Comparison of ENCODE assay signal across 9 mouse cellular contexts in genomic region chr6:85253994-85254541, GRCm38 (mm10).
DNase-seq lines count a peak whose midpoint lies in the region; ATAC-seq lines count a peak whose summit lies in the region.
"Had no signal": no experiment of that assay in that cellular context is flagged by ENCODE, and none has a peak within 500 bp of the region (broad histone marks: within the 10 kb centered on the region; RNA-seq: fewer than 3 reads in every experiment).

No protein-coding gene starts in this region.

- H3K4me1 ChIP-seq in limb, embryonic 11.5 days (ENCODE audit: control insufficient read depth, insufficient read depth, low read length) = peaks cover 5% of the 10 kb centered on the region
- H3K4me1 ChIP-seq in forebrain, embryonic 16.5 days (replicated peaks; ENCODE audit: control insufficient read depth, insufficient read depth, low read length) = peaks cover 9% of the 10 kb centered on the region

- 0 out of 2 replicates have a peak, but pooled peaks have one; percentile 32 for ATAC-seq in limb, embryonic 11.5 days (ENCODE audit: insufficient number of reproducible peaks, low FRiP score, low TSS enrichment, low read depth)
- no peak for ATAC-seq in megakaryocyte, adult 5-6 weeks (ENCODE audit: poor library complexity, severe bottlenecking)
- ATAC-seq in forebrain, embryonic 16.5 days = no peak

- intact Hi-C loops in heart, postnatal 14 days (cut with DNase I) = no loop called here

- no peaks in the 10 kb centered on the region for H3K36me3 ChIP-seq in limb, embryonic 11.5 days (ENCODE audit: control insufficient read depth, insufficient read depth, low read length)
- no peaks in the 10 kb centered on the region for H3K36me3 ChIP-seq in forebrain, embryonic 16.5 days (ENCODE audit: control insufficient read depth, insufficient read depth)

- DNase-seq in ovary, adult 18-20 months (ENCODE audit: low spot score) = peak; percentile 78
- no peak for DNase-seq in ovary, postnatal 14 days (ENCODE audit: low spot score)
- DNase-seq in heart, postnatal 14 days = peak; percentile 26 to 42
- DNase-seq in limb, embryonic 11.5 days (ENCODE audit: low spot score) = no peak
- peak; percentile 71 for DNase-seq in testis, postnatal 14 days (ENCODE audit: low spot score)
- DNase-seq in spleen, adult 12 weeks (ENCODE audit: low spot score) = no peak
- DNase-seq: cerebellum, postnatal 10 days had no signal

- WGBS in limb, embryonic 11.5 days = 51% methylated on average over 7 of the region's 7 CpGs
- WGBS in forebrain, embryonic 16.5 days = 44% methylated on average over 7 of the region's 7 CpGs

- no peak overlapping the region for H3K4me3 ChIP-seq in limb, embryonic 11.5 days (ENCODE audit: low read depth, low read length)
- no peak overlapping the region for H3K4me3 ChIP-seq in forebrain, embryonic 16.5 days (replicated peaks; ENCODE audit: low read length)

- no peak overlapping the region for H3K9ac ChIP-seq in limb, embryonic 11.5 days (ENCODE audit: low read length)
- no peak overlapping the region for H3K9ac ChIP-seq in forebrain, embryonic 16.5 days (replicated peaks; ENCODE audit: low read depth, low read length)

- H3K27ac ChIP-seq in limb, embryonic 11.5 days (replicated peaks; ENCODE audit: low read depth, low read length) = no peak overlapping the region
- H3K27ac ChIP-seq in forebrain, embryonic 16.5 days (ENCODE audit: low read length) = no peak overlapping the region

- H3K27me3 ChIP-seq in limb, embryonic 11.5 days (ENCODE audit: control insufficient read depth, insufficient read depth, low read length) = no peaks in the 10 kb centered on the region
- no peaks in the 10 kb centered on the region for H3K27me3 ChIP-seq in forebrain, embryonic 16.5 days (replicated peaks; ENCODE audit: control insufficient read depth, insufficient read depth, low read length)

- no peaks in the 10 kb centered on the region for H3K9me3 ChIP-seq in limb, embryonic 11.5 days (ENCODE audit: control insufficient read depth, low read length)
- no peaks in the 10 kb centered on the region for H3K9me3 ChIP-seq in forebrain, embryonic 16.5 days (ENCODE audit: control insufficient read depth, low read length)

- H3K4me2 ChIP-seq in limb, embryonic 11.5 days (ENCODE audit: low read depth, severe bottlenecking) = no peak overlapping the region
- no peak overlapping the region for H3K4me2 ChIP-seq in forebrain, embryonic 16.5 days (ENCODE audit: low read length)

Comparison
In these comparisons a context has a peak if more than half of its experiments do, and no peak if none do; other contexts are left out.
1. DNase-seq: peak in ovary, adult 18-20 months (single experiment), heart, postnatal 14 days (2 of 2) and testis, postnatal 14 days (single experiment); none in ovary, postnatal 14 days (single experiment), limb, embryonic 11.5 days (single experiment) and spleen, adult 12 weeks (single experiment).